Mouse (Mus musculus) left cerebral cortex, postnatal 36 days (tissue): ENCODE measurements around the gene Rbp7. TPM values are rescaled to one million over a fixed set of nuclear protein-coding genes. Genes with fewer than 3 reads are reported as not detected.
"Not testable (repeated sequence)": the region's sequence is repeated elsewhere in the genome, so short reads cannot be mapped to it uniquely, and the experiment has no call there.

Experiments used
- DNase-seq, 2 experiments: peaks; one replicate each; pipeline ENCODE4 v3.0.0; 2021 to 2022; ENCODE audit warnings: low spot score in 2 of 2, mixed read lengths in 1 of 2
- intact Hi-C: fragments of 180-260 bp; cut with DNase I; formaldehyde crosslinking; loops from one replicate; pipeline ENCODE4 v1.15.1; 2025
- total RNA-seq, 2 experiments: library from RNA; stranded (reverse); gene quantifications; 2 replicates each; pipeline ENCODE4 v1.2.3; 2021

Rbp7 gene
- 1 to 10 TPM in 1 of 2 experiments, under 1 TPM in 1; 0.57 to 1.3 TPM for total RNA-seq

DNA sequence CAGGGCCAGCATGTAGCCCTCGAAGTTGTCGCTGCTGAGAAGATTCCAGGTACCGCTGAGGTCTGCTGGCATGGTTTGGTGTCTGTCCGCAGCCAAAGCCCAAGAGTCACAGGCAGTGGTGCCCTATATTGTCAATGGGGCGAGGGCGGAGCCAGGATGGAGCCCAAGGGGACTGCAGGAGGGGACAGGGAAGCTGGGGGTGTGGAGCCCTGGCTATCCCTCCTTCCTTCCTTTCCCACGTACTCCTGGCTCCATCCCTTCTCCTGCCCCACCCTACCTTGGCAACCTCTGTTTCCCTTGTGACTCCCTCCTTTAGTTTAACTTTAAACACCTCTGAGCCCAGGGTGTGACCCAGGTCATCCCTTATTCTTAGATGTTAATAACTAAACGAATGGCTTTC, at the start of gene Rbp7:
Gene Rbp7 (minus strand): TSS at position 100 of the 400 bp plus-strand sequence.
- no peak for DNase-seq
- intact Hi-C loops, result no loop called here

GRCm38 (mm10) chr4:149504363-149504762, 49.6 kb upstream of the Rbp7 start:
- intact Hi-C loops, result no loop called here
- DNase-seq, result no peak

GRCm38 (mm10) chr4:149499790-149500189, 45.0 kb upstream of the Rbp7 start:
- intact Hi-C loops, result no loop called here

GRCm38 (mm10) chr4:149498901-149499300, 44.1 kb upstream of the Rbp7 start:
- intact Hi-C loops, result no loop called here

More at GRCm38 (mm10) chr4:149499790-149500189, 45.0 kb upstream of the Rbp7 start:
- DNase-seq, result no peak

GRCm38 (mm10) chr4:149496612-149497011, 41.8 kb upstream of the Rbp7 start:
- intact Hi-C loops, result no loop called here
- no peak for DNase-seq

More at GRCm38 (mm10) chr4:149498901-149499300, 44.1 kb upstream of the Rbp7 start:
- DNase-seq, result no peak

- intact Hi-C loops, result no loop called here
- DNase-seq, result no peak
These were observed 36.4 kb upstream of the Rbp7 start for GRCm38 (mm10) chr4:149491151-149491550.

DNA sequence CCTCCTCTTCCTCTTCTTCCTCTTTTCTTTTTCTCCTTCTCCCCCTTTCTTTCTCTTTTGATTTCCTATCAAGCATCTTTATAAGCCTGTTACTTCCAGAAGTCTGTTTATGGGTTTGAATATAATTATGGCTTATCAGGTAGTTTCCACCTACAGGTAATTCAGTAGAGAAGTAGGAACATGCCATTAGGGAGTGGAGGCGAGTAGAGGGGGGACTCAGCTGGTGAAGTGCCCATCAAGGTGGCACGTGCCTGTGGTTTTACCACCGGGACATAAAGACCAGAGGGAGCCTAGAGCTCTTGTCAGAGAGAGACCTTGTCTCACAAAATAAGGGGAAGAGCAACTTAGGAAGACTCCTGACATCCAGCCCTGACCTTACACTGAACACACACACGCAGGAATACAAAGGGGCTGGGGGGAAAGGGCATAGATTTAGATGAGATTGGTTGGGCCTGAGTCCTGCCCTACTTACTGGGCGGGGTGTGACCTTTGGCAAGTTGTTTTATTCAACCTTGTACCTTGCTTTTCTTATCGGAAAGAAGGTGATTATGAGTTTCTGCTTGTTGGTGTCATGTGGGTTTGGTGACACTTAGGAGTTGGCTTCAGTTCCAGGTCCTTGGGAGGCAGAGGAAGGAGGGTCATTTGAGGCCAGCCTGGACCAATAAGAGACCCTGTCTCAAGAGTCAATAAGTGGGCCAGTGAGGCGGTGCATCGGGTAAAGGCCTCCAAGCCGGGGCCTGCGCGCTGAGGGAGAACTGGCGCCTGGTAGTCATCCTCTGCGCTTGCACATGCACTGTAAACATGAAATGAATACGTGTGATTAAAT, 34.9 kb upstream of the Rbp7 start:
- intact Hi-C loops, result loop anchor here (5.0 kb wide), 1 partner anchor 53 kb away; no protein-coding TSS in a partner anchor
- no peak for DNase-seq

DNA sequence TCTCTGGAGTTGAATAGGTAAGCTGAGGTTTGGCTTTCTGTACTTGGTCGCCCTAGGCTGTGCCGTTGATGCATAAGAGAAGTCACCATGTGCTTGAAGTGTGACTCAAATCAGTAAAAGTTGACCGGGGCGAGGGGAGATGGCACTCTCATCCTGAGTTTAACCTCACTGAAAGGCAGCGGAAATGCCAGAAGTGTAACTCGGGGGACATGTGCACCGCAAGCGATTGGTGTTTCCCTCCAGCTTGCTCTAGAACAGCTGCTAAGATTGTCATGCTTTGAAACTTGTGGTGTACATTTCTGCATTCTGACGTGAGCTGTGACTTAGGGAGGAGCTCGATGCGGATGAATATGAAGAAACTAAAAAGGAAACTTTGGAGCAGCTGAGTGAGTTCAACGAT, 33.0 kb upstream of the Rbp7 start:
- DNase-seq, result no peak
- intact Hi-C loops, result loop anchor here (5.0 kb wide), 1 partner anchor 55 kb away; no protein-coding TSS in a partner anchor

- intact Hi-C loops, result loop anchor here (5.0 kb wide), 1 partner anchor 56 kb away; no protein-coding TSS in a partner anchor
- DNase-seq, result peak in 1 of 2 experiments; percentile 14
These were observed 31.0 kb upstream of the Rbp7 start for GRCm38 (mm10) chr4:149485825-149486206.

- intact Hi-C loops, result loop anchor here (5.0 kb wide), 1 partner anchor 57 kb away; no protein-coding TSS in a partner anchor
- DNase-seq, result peak; percentile 92
These were observed 30.5 kb upstream of the Rbp7 start, which contains the start of the genes Nmnat1 and Lzic for GRCm38 (mm10) chr4:149485053-149485824. Nmnat1 (minus strand) TSS chr4:149485202. Lzic (plus strand) TSS chr4:149485229.

GRCm38 (mm10) chr4:149484566-149484965, 29.8 kb upstream of the Rbp7 start:
- intact Hi-C loops, result no loop called here
- DNase-seq, result peak in 1 of 2 experiments; percentile 10

- intact Hi-C loops, result no loop called here
- no peak for DNase-seq
These were observed 22.3 kb upstream of the Rbp7 start, which contains the start of gene Tmem274 for GRCm38 (mm10) chr4:149477078-149477477. Tmem274 (plus strand) TSS chr4:149477378.

DNA sequence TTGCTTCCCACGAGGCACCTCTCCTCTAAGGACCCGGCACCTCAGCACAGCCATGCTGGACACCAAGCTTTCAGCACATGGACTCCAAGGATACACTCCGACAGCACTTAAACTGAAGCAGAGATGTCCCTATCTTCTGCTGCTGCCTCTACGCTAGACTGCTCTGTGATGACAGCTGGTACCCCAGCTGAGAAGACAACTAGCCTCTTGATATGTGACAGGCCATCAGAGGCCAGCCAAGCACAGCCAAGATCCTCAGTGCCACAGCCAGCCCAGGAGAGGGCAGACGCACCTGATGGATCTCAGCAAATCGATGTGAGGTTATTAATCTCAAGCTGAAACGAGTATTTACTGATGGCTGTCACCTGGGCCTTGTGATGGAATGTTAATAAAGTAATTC, 20.3 kb upstream of the Rbp7 start:
- intact Hi-C loops, result no loop called here
- DNase-seq, result no peak

DNA sequence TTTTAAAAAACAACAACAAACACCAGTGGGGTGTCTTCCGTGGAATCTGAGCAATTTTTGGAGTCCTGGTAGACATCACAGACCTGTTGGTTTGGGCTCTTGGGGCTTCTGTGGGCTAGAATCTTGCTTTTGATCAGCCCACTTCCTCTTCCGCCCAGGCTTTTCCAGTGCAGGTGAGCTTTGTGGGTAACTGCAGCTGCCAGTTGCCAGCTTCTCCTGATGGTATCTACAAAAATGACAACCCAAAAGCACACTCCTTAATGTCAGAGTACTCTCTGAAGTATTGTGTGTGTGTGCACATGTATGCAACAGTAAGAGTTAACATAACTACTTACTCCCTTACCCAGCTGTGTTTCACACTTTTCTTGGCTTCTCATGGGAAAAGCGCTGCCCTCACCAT, 14.8 kb upstream of the Rbp7 start:
- DNase-seq, result no peak
- intact Hi-C loops, result no loop called here

GRCm38 (mm10) chr4:149463435-149463950, 8.7 kb upstream of the Rbp7 start:
- no peak for DNase-seq
- intact Hi-C loops, result no loop called here

DNA sequence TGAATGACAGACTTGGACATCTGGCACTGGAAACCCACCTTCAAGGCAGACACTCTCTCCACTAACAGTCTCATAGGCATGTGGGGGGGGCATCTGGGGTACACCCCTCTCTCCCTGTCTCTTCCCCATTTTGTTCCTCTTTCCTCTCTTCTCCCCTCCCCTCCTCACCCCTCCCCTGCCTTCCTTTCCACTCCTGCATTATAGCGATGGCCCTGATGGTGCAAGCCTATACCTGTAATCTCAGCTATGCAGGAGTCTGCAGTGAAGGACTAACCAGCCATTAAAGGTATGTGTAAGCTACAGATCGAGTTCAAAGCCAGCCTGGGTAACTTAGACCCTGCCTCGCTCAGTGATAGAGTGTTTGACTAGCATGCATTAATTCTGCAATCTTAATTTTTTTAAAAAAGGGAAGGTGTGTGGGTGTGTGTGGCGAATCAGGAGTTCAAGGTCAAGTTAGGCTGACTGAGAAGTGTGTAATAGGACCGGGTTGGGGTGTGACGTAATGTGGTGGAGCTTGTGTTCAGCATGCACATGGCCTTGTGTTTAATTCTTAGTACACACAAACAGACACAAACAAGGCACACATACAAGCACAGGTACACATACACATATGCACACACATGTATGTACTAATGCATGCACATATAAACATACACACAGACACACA, 7.7 kb upstream of the Rbp7 start:
- intact Hi-C loops, result no loop called here
- DNase-seq, result no peak

DNA sequence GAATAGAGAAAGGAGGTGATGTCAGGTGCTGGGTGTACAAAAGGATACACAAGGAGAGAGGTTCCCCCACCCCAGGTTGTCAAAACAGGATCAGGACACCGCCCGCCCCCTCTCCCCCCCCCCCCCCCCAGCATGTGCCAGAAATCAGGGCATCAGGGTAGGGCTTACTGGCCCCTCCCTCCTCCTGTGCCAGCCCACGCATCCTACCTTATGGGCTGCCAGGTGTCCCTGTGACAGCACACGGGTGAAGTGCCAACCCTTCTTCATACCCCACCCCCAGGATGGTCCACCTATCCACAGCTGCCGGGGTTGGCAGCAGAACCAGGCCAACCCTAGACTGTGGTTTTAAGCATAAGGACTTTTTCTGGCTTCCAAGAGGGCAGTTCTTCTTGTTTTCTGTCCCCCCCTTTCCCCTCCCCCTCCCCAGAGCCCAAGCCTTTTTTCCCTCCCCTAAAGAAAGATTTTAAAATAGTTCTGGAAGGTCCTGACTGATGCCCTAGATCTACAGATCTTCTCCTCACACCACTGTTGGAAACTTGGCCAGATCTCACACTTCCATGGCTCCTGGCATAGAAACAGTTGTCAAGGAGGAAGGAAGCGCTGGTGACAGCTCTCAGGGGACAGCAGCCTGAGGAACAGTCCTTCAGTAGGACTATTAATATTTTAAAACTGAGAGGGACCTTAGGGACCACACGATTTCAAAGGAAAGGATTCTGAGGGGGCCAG, 7.0 kb upstream of the Rbp7 start:
- DNase-seq, result no peak
- intact Hi-C loops, result no loop called here

DNA sequence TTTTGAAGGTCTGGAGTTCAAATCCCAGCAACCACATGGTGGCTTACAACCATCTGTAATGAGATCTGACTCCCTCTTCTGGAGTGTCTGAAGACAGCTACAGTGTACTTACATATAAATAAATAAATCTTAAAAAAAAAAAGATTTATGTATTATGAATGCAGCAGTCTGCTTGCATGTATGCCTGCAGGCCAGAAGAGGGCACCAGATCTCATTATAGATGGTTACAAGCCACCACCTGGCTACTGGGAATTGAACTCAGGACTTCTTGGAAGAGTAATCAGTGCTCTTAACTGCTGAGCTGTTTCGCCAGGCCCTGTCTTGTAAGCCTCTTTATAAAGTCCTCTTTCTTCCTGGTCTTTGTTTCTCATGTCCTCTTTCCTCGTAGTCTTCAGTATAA, 5.7 kb upstream of the Rbp7 start:
- DNase-seq, intact Hi-C loops: not testable (repeated sequence)

DNA sequence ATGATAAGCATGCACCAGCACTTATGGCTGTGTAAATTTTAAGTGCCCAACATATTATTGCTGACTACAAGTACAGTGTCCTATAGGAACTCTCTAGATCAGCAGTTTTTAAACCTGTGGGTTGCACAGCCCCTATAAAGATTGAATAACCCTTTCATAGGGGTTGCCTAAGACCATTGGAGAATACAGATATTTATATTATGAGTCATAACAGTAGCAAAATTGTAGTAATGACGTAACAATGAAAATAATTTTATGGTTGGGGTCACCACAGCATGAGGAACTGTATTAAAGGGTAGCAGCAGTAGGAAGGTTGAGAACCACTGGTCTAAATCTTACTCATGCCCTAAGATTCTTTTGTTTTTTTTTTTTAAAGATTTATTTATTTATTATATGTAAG, 4.6 kb upstream of the Rbp7 start:
- no peak for DNase-seq
- intact Hi-C loops, result no loop called here
